Mouse (Mus musculus) gastrocnemius, adult 2 months (tissue): ENCODE results near the gene Gpr85. TPM values are rescaled to one million over a fixed set of nuclear protein-coding genes. Genes with fewer than 3 reads are reported as not detected.

Experiments
- DNase-seq: peaks from one replicate; pipeline ENCODE4 v3.0.0; 2022
- H3K27ac ChIP-seq: fragments of 200-600 bp; 2 replicates; pipeline ENCODE4 v1.8.1; 2022; ENCODE audit warnings: mild to moderate bottlenecking
- H3K4me3 ChIP-seq: fragments of 200-600 bp; 2 replicates; pipeline ENCODE4 v1.8.1; 2022; ENCODE audit warnings: mild to moderate bottlenecking, moderate library complexity
- CTCF ChIP-seq: fragments of 200-600 bp; IDR thresholded peaks from 2 replicates; pipeline ENCODE4 v1.8.1; 2022; ENCODE audit warnings: antibody characterized with exemption, mild to moderate bottlenecking, moderate library complexity
- intact Hi-C: fragments of 180-260 bp; cut with DNase I; formaldehyde crosslinking; loops from one replicate; pipeline ENCODE4 v1.15.1; 2025
- long read RNA-seq, 2 experiments: library from polyadenylated mRNA; stranded (forward); transcript quantifications; one replicate each; pipeline ENCODE4 v2.0.0; 2021
- total RNA-seq, 2 experiments: library from RNA; stranded (reverse); gene quantifications; 2 replicates each; pipeline ENCODE4 v1.2.3; 2021

The Gpr85 gene
- under 1 TPM; 0.17 to 0.18 TPM for total RNA-seq
- long read RNA-seq, experiment 1: 0 reads
- long read RNA-seq, experiment 2, partial matches to known transcripts: 0 of 1 reads
- long read RNA-seq, experiment 2, other reads (novel, unspliced or antisense): 0 of 1 reads

DNA sequence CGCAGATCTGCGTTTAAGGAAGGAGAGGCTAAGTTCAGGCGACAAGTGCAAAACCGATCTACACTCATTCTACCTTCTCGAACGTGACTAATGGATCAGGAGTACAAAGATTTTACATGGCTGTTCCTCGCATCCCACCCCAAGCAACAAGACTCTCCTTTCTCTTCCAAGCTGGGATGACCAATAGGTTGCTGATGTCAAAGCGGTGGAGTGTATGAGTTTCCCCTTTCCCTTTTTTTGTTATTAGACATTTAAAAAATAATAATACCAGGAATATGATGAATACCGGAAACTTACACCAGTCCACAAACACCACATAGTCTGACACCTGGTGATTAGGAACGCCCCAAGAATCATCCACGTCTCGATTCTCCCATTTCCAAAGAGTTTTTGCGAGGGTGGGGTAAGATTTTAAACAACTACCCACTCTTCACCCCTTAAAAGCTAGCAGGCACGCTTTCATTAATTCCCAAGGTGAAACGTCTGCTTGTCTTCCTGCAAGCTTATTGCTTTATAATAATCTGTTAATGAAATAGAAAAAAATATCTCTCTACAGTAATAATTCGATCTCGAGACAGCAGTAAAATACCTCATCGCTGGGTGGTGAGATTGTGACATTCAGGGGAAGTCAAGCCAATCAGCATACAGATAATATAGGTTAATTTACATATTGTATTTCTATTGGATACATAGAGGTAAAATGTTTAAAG, at the start of gene Gpr85:
Gene Gpr85 (minus strand): TSS at position 598 of the 710 bp plus-strand sequence.
- H3K4me3 ChIP-seq: peak within 1 kb of the TSS; percentile 75
- DNase-seq: no peak
- intact Hi-C loops: no loop called here
- H3K27ac ChIP-seq: peak within 1 kb of the TSS; percentile 71
- no peak for TF ChIP-seq CTCF

DNA sequence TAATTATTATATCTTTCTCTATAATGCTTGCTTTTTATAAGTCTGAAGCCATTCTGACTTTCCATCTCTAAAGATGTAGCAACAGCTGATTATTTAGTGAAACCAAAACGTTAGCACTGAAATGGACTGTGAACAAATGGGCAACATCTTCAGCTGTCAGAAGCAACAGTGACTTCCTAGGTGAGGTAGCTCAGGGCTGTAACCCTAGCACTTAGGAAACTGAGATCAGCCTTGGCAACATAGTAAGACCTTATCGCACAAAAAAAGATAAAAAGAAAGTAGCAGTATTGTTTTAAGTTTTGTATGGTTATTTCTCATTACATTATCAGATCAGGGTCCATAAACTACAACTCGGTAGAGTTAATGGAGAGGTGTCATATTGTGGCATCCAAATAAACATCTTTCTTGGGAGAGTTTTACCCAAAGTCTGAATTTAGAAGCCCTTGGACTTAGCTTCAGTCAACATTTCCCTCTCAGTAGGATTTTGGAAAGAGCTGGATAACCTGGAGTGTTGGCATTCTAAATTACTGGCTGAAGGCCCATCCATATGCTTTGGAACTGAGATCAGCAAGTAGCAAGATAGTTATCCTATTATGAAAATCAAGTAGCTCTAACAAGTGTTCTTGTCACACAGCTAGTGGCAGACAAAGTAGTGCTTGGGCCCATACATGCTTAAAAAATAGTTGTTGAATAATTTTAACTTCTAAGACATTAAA, 45.3 kb upstream of the Gpr85 start:
- intact Hi-C loops: no loop called here
- no peak for DNase-seq

DNA sequence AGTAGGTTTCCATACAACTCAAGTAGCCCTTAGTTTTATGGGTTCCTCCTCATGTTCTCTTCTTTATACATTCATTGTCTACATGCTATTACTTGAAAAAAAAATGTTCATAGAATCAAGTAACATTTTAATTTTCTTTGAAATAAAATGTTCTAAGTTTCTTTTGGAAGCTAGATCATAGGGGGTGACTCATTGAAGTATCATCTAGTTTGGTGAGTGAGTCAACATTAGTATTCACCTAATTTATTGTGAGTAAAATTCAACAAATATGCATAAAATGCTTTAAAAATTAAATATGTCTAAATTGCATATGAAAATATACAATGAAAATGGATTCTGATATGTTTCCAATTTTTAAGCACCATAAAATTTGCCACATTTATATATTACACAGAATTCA, 43.2 kb upstream of the Gpr85 start:
- Histone ChIP-seq H3K4me3 (no peak overlapping the region), H3K27ac (no peak overlapping the region)
- DNase-seq: no peak
- intact Hi-C loops: no loop called here
- no peak for TF ChIP-seq CTCF

More for the DNA sequence above, 45.3 kb upstream of the Gpr85 start:
- no peak overlapping the region for H3K27ac ChIP-seq
- no peak for TF ChIP-seq CTCF
- H3K4me3 ChIP-seq: no peak overlapping the region

DNA sequence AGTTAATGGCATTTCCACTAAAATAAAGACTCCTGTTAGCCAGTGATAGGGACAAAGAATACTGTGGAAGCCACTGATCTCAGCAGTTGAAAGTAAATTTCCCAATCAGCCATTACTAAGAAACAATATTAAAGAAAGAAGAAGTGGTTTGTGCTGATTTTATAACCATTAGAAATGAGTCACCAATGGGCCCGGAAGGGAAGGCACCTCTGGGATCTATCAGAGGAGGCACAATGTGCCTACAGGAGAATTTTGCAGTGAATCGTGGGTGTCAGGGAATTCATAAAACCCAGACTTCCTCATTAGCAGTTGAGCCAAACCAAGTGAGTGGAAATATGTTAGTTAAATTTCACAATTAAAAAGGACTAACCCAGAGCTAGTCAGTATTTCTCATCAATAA, 34.2 kb upstream of the Gpr85 start:
- DNase-seq: no peak
- TF ChIP-seq CTCF: no peak
- no peak overlapping the region for H3K4me3 ChIP-seq
- intact Hi-C loops: loop anchor here (5.0 to 10.0 kb wide), 2 partner anchors 197 to 269 kb away; partner anchors contain the start of genes Bmt2 and Tmem168
- H3K27ac ChIP-seq: no peak overlapping the region

DNA sequence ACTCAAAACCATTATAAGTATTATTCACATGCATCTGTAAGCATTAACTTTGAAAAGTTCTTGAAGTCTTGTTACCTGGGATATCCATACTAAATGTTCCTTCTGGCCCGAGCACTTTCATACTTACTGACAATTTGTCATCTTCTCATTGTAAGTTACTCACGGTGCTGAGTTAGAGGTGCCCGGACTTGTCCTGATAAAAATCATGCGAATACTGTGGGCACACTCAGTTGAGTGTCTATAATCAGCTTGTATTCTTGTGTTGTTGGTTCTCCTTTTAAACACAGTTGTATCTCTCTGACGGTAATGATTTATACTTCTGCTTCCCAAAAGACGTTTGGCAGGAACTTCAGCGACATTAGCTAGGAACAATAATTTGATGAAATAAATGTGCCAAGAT, 32.3 kb upstream of the Gpr85 start:
- peak overlapping the region; percentile 89 for H3K27ac ChIP-seq
- no peak for TF ChIP-seq CTCF
- DNase-seq: no peak
- intact Hi-C loops: loop anchor here (5.0 to 10.0 kb wide), 2 partner anchors 195 to 267 kb away; partner anchors contain the start of genes Bmt2 and Tmem168
- H3K4me3 ChIP-seq: peak overlapping the region; percentile 82

DNA sequence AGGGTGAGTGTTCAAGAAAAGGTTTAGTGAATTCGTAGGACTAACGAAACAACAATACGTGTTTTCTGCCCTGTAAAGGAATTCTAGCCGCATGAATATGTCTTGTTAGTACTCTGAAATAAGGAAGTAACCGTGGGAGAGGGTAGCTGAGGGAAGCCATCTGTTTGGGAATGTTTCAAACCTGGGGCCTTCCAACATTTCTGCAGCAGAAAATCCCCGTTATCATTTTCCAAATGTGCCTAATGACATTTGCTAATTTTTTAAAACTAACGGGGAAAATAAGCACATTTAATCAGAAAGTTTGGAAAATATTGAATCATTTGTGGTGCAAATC, 31.9 kb upstream of the Gpr85 start:
- intact Hi-C loops: loop anchor here (5.0 to 10.0 kb wide), 2 partner anchors 194 to 267 kb away; partner anchors contain the start of genes Bmt2 and Tmem168
- no peak for DNase-seq
- peak overlapping the region; percentile 89 for H3K27ac ChIP-seq
- TF ChIP-seq CTCF: no peak
- peak overlapping the region; percentile 82 for H3K4me3 ChIP-seq

DNA sequence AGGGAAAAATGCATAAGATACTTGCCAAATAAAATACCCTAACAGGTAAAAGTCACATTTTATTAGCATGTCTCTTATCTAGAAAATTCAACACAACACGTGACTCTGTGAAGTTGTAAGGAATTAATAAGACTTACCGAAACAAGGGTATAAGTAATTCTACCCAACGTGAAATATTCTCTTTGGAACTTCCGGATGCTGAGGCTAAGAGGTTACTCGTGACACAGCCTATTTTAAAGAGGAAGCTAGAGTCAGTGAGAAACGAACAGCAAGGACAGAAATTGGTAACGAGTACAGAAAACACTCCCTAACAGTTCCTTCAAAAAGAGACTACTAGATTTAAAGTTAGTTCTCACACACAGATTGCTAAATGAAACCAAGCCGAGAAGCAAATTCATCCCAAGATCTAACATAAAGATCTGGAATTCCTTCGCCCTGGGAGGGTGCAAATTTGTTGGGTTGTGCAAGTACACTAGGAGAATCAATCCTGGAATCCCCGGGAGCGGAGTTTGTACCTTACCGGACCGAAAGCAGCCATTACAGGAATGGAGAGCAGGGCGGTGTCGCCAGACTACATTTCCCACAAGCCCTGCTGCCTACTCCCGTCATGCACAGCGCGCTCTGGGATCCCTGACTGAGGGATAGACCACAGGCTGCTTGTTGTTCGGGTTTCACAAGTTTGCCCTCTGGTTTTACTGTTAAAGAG, 31.3 kb upstream of the Gpr85 start, which contains the start of gene 2610001J05Rik:
Gene 2610001J05Rik (minus strand): TSS at position 600 of the 706 bp plus-strand sequence.
- TF ChIP-seq CTCF: no peak
- H3K27ac ChIP-seq: peak within 1 kb of the TSS; percentile 89
- intact Hi-C loops: loop anchor here (5.0 to 10.0 kb wide), 2 partner anchors 194 to 266 kb away; partner anchors contain the start of genes Bmt2 and Tmem168

DNA sequence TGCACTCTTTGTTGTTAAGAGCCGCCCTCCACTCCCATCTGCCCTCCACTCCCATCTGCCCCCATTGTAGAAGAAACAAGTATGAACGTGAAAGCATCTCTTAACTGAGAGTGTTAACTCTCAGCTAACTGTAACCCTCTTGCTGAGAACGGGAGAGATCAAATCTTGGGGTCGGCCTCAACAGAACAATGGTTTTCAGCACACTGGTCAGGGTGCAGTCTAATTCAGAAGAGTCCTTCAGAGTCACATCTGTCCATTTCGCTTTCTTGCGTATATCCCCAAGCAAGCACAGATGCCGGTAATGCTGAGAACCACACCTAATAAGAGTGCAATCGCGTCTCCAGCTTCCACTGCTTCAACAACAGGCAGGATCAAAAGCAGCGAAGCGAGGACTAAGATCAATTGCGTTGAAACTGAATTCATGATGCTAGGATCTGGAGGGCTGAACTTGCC, 30.6 kb upstream of the Gpr85 start:
- Histone ChIP-seq H3K27ac (no peak overlapping the region; the same call in 1 of the 2 replicates), H3K4me3 (peak overlapping the region; percentile 82)
- intact Hi-C loops: loop anchor here (5.0 to 10.0 kb wide), 2 partner anchors 193 to 266 kb away; partner anchors contain the start of genes Bmt2 and Tmem168
- no peak for TF ChIP-seq CTCF
- DNase-seq: no peak

More for the DNA sequence above, 31.3 kb upstream of the Gpr85 start, which contains the start of gene 2610001J05Rik:
- peak; percentile 92 for DNase-seq
- peak within 1 kb of the TSS; percentile 82 for H3K4me3 ChIP-seq

DNA sequence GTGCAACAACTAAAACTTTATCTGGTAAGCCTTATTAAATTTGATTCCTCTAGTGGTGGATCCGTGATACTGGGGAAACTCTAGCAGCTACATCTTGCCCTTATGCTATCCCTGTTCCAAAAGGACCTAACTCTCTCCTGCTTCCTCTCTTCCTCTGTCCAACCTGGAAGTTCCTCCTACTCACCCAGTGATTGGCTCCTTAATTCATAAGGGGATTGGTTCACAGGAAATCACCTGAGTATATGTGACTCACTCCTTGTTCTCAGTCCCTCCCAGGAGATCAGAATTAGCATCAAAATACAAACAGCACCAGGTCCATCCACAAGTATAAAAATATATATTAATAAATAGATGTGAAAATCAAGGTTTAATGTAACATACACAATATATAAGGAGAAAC, 20.9 kb upstream of the Gpr85 start:
- intact Hi-C loops: no loop called here

DNA sequence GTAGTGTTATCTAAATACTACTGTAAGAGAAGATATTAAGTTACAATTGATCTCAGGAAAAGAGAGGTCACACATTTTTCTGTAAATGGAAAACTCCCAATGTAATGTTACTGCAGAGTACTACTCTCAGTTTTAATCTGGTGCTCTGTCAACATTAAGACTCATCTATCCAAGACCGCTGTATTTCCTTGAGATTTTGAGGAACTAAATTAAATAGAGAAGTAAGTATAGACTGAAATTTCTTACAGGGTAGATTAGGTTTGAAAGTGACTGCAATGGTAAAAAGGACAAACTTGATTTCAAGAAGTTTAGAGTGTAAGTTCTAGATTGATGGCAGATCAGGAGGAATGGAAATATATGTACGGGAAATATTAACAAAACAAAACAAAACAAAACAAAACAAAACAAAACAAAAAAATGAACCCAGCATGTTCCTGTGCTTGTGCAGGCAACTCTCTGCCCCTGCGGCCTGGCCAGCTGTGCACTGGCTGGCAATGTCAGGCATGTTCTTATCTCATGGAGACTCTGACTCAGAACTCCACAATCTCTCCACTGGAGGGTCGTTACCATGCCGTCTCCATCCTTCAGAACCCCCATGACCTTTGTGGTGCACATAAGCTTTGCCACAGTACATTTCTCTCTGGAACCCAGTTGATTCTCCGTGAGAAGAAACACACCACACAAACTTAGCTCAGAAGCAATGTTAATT, 20.3 kb upstream of the Gpr85 start:
- no peak for TF ChIP-seq CTCF
- intact Hi-C loops: no loop called here

More for the DNA sequence above, 20.9 kb upstream of the Gpr85 start:
- H3K4me3 ChIP-seq: no peak overlapping the region
- no peak for DNase-seq
- TF ChIP-seq CTCF: no peak
- H3K27ac ChIP-seq: no peak overlapping the region

DNA sequence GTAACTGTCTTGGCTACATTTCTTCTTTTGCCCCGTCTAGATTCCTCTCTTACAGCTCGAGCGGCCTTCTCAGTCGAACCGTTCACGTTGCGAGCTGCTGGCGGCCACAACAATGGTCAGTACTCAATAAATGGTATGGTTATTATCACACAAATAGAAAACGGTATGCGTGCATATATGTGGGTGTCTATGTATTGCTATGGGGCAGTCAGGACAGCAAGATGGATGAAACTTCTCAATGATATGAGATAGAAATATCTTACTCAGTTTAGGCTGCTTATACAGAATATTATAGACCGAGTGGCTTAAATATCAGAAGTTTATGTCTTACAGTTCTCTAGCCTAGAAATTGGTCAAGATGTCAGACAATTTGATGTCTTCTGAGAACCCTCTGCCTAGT, 14.5 kb upstream of the Gpr85 start:
- DNase-seq: no peak
- intact Hi-C loops: no loop called here
- Histone ChIP-seq H3K4me3 (no peak overlapping the region), H3K27ac (no peak overlapping the region)
- TF ChIP-seq CTCF: no peak

More for the DNA sequence above, 20.3 kb upstream of the Gpr85 start:
- Histone ChIP-seq H3K27ac (no peak overlapping the region), H3K4me3 (no peak overlapping the region)
- DNase-seq: no peak
